Mouse (Mus musculus) left cerebral cortex, adult 2 months (tissue): ENCODE measurements around the gene Kcnh3. TPM values are rescaled to one million over a fixed set of nuclear protein-coding genes. Genes with fewer than 3 reads are reported as not detected.
"Not testable (repeated sequence)": the region's sequence is repeated elsewhere in the genome, so short reads cannot be mapped to it uniquely, and the experiment has no call there.

Experiments used
- DNase-seq, 2 experiments: peaks; one replicate each; pipeline ENCODE4 v3.0.0; 2021 to 2022; ENCODE audit warnings: low spot score in 2 of 2, mixed read lengths in 1 of 2; ENCODE audit errors: extremely low spot score in 1 of 2
- H3K27ac ChIP-seq: fragments of 200-600 bp; 2 replicates; pipeline ENCODE4 v1.8.1; 2022
- H3K4me3 ChIP-seq: fragments of 200-600 bp; 2 replicates; pipeline ENCODE4 v1.8.1; 2022
- CTCF ChIP-seq: fragments of 200-600 bp; IDR thresholded peaks from 2 replicates; pipeline ENCODE4 v1.8.1; 2022; ENCODE audit warnings: antibody characterized with exemption, mild to moderate bottlenecking, moderate library complexity
- intact Hi-C: fragments of 180-260 bp; cut with DNase I; formaldehyde crosslinking; loops from one replicate; pipeline ENCODE4 v1.15.1; 2025
- total RNA-seq, 2 experiments: library from RNA; stranded (reverse); gene quantifications; 2 replicates each; pipeline ENCODE4 v1.2.3; 2021

Gene Kcnh3
- total RNA-seq, 2 experiments from 2014 or later, result 174 to 180 TPM

DNA sequence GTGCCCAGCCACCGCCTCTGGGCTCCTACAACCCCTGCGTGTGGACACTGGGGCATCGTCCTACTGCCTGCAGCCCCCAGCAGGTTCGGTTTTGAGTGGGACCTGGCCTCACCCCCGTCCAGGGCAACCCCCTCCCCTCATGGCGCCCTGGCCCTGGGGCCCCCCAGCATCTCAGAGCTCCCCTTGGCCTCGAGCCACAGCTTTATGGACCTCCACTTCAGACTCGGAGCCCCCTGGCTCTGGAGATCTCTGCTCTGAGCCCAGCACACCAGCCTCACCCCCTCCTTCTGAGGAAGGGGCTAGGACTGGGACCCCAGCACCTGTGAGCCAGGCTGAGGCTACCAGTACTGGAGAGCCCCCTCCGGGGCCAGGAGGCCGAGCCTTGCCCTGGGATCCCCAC lies 17.4 kb downstream of the Kcnh3 start:
- no peak for TF ChIP-seq CTCF
- H3K27ac ChIP-seq, result peak overlapping the region; percentile 63
- DNase-seq, result no peak
- H3K4me3 ChIP-seq, result no peak overlapping the region
- intact Hi-C loops, result no loop called here

DNA sequence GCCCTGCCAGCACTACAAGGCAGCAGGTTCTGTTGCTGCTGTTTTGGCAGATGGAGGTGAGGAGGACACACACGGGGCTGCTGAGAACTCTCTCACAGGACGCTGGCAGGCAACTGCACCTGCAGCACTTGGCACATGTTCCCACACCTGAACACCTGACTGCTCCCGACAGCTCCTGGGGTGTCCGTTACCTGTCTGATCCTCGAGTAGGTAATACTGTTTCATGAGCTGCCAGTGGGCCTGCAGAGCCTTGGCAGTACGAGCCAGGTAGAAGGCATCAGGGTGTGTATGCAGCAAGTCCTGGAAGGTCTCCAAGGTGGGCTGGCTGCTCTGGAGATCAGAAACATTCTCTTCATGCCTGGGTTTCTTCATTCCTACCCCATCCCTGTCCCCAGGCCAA lies 22.1 kb downstream of the Kcnh3 start:
- intact Hi-C loops, H3K4me3 ChIP-seq, DNase-seq: not testable (repeated sequence)
- peak overlapping the region; percentile 90 for H3K27ac ChIP-seq

DNA sequence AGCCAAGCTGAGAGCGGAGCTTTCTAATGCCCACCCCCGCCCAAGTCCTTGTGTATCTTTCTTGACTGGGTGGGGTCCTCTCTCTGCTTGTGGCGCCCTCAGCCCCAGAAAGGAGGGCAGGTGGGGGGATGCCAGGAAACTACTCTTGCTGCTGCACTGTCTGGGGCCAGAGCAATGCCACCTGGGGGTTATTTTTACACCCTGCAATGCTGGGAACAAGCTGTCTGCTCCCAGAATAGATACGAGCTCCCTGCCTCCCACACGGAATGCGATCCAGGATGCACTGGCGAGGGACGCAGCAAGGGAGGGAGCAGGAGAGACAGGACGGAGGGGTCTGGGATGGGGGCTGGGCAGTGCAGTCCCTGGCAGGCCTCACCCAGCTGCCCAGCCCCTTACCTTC lies 24.3 kb downstream of the Kcnh3 start:
- TF ChIP-seq CTCF, result peak; percentile 9
- peak; percentile 72 to 73 for DNase-seq
- Histone ChIP-seq H3K27ac (peak overlapping the region; percentile 90), H3K4me3 (peak overlapping the region; percentile 3; the same call in 1 of the 2 replicates)
- intact Hi-C loops, result loop anchor here (1.0 kb wide), 1 partner anchor 24 kb away; no protein-coding TSS in a partner anchor

DNA sequence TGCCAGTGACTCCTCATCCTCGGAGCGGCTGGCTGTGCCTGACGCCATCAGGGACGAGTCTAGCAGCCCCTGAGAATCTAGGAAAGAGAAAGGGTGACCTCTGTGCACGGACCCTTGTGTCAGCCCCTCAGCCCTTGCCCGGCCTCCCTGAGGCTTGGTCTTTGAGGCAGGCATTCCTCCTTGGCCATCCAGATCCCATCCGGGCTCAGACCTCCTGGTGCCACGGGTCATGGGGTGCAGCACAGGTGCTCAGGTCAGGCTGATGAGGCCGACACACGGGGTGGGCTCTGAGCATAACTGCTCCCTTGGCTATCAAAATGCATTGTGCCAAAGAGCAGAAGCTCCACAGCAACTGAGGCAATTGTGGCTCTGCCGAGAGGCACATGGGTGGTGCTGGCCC lies 25.3 kb downstream of the Kcnh3 start:
- Histone ChIP-seq H3K27ac (peak overlapping the region; percentile 90), H3K4me3 (no peak overlapping the region)
- intact Hi-C loops, result loop anchor here (1.0 kb wide), 1 partner anchor 25 kb away; no protein-coding TSS in a partner anchor
- DNase-seq, result no peak
- no peak for TF ChIP-seq CTCF

DNA sequence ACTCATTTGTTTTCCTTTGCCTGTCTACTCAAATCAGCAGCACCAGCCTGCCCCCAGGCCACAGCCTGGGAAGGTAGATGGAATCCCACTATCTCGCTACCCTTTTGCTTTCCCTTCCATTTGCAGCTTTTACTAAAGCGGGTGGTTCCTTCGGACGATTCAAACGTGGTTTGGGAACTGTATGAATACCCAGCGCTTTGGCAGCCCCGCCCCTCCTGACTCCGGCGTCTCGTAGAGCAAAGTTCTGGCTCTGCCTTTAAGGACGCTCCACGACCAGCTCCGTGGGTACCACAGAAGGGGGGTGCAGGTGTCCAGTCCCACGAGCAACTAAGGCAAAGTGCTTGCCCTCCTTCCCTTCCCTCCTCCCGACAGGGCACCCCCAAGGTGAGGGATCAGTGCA lies 26.4 kb downstream of the Kcnh3 start:
- Histone ChIP-seq H3K27ac (peak overlapping the region; percentile 66), H3K4me3 (peak overlapping the region; percentile 55)
- DNase-seq, intact Hi-C loops: not testable (repeated sequence)

DNA sequence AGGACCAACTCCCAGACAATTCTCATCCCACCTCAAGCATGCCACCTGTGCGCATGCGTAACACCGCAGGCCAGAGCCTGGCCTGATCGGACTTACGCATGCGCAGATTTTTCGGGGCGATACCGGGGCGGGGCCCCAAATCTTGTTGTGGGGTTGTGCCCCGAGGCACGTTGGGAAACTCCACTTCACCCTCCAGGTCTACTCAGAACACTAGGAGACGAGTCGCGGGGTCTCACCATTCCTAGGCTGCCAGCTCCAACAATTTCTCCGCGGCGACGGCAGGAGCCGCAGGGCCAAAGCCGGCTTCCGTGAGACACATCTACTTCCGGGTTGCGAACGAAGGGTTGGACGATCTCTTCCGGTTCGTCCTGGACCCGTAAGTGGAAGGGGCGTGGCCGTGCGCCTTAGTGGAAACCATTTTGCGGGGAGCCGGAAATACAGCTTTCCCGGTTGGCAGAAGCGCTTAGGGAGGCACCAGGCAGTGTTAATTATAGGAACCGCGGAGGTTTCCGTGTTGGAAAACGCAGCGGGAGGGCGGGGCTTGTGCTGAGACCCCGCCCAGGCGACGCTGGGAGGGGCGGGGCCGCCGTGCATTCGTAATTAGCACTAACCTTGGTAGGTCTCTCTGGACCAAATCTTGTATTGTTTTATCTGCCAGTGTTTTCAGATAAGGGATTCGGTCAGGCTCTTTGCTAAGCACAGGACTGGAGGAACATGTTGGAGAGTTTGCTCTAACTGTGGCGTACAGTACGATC lies 27.1 kb downstream of the Kcnh3 start, which contains the start of gene Mcrs1:
Mcrs1 (minus strand) TSS at position 336 of the 755 bp plus-strand sequence.
- peak within 1 kb of the TSS; percentile 55 for H3K4me3 ChIP-seq
- H3K27ac ChIP-seq, result peak within 1 kb of the TSS; percentile 100
- TF ChIP-seq CTCF, result no peak
- peak; percentile 95 to 97 for DNase-seq
- intact Hi-C loops, result no loop called here

DNA sequence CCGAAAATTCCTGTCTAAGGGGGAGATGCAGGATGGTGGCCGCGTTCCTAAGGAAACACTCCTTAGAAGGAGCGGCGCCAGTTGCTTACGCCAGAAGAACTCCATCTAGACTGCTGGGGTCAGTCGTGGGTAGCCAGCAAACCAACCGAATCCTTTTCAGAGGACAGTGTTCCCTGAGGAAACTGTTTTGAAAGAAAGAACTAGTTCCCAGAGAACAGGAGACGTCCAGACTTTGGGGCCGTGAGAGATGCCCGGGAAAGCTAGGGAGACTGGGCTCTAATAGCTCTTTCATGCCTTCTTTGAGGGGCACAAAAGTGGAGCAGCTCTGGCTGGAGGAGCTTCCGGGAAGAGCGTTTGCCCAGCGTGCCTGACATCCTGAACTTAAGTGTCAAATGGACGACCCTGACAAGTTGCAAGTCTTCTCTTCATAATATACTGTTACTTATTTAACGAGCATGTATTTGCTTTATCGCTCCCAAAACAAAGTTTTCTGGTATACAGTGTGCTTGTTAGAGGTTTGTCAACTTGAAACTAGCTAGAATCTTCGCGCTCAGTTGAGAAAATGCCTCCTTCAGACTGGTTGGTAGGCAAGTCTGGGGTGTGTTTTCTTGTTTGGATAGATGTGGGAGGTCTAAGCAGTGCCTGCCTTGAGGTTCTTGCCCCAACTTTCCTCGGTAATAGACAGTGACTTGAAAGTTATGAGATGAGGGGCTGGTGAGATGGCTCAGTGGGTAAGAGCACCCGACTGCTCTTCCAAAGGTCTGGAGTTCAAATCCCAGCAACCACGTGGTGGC lies 27.9 kb downstream of the Kcnh3 start:
- intact Hi-C loops, result no loop called here
- DNase-seq, result no peak
- H3K4me3 ChIP-seq, result peak overlapping the region; percentile 55
- peak overlapping the region; percentile 100 for H3K27ac ChIP-seq
- no peak; the same call in 1 of the 2 replicates for TF ChIP-seq CTCF

DNA sequence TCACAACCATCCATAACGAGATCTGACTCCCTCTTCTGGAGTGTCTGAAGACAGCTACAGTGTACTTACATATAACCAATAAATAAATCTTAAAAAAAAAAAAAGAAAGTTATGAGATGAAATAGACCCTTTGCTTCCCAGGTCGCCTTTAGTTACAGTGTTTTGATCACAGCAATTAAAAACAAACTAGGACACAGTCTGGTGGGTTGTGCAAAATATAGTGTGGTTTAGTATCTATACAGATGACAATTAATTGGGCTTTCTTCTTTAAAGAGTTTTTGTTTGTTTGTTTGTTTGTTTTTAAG lies 28.5 kb downstream of the Kcnh3 start:
- H3K4me3 ChIP-seq, H3K27ac ChIP-seq, DNase-seq, intact Hi-C loops: not testable (repeated sequence)

DNA sequence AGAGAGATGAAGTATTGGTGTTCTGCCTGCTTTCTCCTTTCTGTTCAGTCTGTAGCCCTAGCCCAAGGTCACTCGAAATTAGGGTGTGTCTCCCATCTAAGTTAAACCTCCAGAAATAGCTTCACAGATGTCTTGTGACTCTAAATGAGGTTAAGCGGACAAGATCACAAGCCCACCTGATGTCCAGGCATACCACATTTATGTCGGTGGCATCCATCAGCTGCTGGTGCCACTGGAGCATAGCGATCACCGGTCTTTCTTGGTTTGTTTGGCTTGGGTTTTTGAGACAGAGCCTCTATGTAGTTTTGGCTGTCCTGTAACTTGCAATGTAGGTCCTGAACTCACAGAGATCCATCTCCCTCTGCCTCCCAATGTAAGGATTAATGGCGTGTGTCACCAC lies 29.1 kb downstream of the Kcnh3 start:
- intact Hi-C loops, result no loop called here
- H3K27ac ChIP-seq, result no peak overlapping the region
- DNase-seq, result no peak
- no peak overlapping the region for H3K4me3 ChIP-seq
- no peak for TF ChIP-seq CTCF

GRCm38 (mm10) chr15:99254477-99255005 lies 29.9 kb downstream of the Kcnh3 start:
- H3K4me3 ChIP-seq, result no peak overlapping the region
- intact Hi-C loops, result no loop called here
- no peak overlapping the region for H3K27ac ChIP-seq
- no peak for TF ChIP-seq CTCF
- DNase-seq, result no peak

- intact Hi-C loops, result no loop called here
- H3K4me3 ChIP-seq, result no peak overlapping the region
- DNase-seq, result no peak
- H3K27ac ChIP-seq, result no peak overlapping the region
- TF ChIP-seq CTCF, result no peak
Observed at GRCm38 (mm10) chr15:99255241-99255749, 30.6 kb downstream of the Kcnh3 start.

- Histone ChIP-seq H3K4me3 (no peak overlapping the region), H3K27ac (no peak overlapping the region)
- TF ChIP-seq CTCF, result no peak
- intact Hi-C loops, result no loop called here
- no peak for DNase-seq
Observed at GRCm38 (mm10) chr15:99259167-99259729, 34.6 kb downstream of the Kcnh3 start.
